Mouse (Mus musculus): ENCODE results near the gene Nhlrc3. TPM values are rescaled to one million over a fixed set of nuclear protein-coding genes. Genes with fewer than 3 reads are reported as not detected.

Nhlrc3 gene
- total RNA-seq, 2 experiments from 2014 or later: 6.7 to 9.0 TPM

DNA sequence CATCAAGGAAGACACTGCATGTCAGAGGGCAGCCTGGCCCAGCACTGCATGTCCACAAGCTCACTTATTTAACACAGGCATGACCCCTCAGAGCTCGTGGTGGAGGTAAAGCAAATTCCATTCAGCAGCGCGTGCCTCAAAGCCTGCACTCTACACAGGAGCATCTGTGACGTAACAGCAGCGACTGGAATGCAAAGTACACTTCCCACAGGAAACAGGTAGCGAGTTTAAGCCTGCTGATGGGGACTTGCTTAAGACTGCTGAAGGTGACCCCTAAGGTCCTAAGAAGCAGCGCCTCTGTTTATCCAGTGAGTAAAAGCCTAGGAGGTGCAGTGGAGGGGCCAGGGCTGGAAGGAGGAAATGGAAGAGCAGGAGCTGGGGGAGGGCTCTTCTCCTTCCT, 8.1 kb downstream of the Nhlrc3 start:
- no peak for DNase-seq (ENCODE audit: extremely low spot score in 1 of 2, low spot score in 1 of 2)

DNA sequence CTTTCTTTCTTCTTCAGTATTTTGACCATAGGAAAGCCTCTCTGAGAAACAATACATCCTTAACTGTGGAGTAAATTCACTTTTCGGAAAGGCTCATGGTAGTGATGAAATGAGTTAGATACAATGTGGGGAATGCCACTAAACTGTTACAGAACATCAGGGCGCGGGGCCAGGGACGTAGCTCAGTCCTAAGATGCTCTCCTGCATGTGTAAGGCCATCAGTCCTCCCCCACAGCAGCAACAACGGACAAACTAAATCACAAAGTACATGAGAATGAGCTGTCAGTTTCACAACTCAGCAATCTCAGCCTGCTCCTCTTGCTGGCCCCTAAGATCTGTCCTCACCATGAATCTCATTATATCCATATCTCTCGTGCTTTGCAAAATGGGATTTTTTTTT, 8.6 kb downstream of the Nhlrc3 start:
- no peak for DNase-seq (ENCODE audit: extremely low spot score in 1 of 2, low spot score in 1 of 2)

DNA sequence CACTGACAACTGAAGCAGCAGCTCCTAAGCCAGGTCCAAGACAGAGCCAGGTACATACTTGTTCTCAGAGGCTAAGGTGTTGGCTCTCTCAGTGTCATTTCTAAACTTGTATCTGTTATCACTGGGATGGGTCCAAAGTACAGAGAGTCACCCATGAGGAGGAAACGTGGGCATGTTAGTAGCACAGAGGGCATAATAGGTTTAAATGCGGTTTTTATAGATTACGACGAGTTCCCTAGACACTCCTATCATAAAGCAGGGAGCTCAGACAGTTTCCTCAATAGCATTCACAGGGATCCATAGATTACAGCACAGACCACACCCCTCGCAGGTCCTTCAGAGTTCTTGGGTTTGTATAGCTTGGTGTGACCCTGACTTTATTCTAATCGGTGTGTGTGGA, 9.1 kb downstream of the Nhlrc3 start:
- DNase-seq (ENCODE audit: extremely low spot score in 1 of 2, low spot score in 1 of 2): no peak

DNA sequence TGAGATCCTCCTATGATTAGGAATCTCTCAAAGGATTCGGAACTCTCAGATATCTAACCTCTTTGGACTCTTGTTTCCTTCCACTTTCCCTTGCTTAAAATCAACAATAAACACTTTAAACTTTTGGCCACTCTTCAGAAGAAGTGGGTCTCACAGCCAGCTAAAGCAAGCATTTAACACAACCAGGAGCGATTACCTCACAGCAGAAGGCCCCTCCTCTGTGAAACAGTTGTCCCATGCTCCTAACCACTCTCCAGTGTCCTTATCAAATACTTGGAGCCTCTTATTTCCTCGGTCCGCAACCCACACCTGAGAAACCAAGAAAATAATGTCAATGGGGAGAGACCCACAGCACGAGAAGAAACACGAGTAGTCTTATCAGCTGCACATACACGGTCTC, 9.8 kb downstream of the Nhlrc3 start:
- no peak for DNase-seq (ENCODE audit: extremely low spot score in 1 of 2, low spot score in 1 of 2)

DNA sequence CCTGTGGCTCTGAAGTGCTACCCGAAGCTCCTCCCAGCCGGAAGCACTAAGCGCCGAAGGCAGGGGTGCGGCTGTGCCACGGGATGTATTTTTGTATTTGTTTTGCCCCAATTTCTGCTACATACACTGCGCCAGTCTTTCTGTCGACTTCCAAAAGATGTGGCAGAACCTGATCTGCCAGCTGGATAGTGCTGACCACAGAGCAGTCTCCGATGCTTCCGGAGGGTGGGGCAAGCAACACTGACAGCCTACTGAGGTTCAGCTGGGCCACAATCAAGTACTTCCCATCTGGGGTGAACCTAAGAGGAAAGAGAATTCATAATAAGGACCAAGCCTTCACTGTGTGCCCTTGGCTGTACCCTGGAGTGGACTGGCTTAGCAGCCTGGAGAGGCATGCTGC, 10.8 kb downstream of the Nhlrc3 start:
- DNase-seq (ENCODE audit: extremely low spot score in 1 of 2, low spot score in 1 of 2): no peak

DNA sequence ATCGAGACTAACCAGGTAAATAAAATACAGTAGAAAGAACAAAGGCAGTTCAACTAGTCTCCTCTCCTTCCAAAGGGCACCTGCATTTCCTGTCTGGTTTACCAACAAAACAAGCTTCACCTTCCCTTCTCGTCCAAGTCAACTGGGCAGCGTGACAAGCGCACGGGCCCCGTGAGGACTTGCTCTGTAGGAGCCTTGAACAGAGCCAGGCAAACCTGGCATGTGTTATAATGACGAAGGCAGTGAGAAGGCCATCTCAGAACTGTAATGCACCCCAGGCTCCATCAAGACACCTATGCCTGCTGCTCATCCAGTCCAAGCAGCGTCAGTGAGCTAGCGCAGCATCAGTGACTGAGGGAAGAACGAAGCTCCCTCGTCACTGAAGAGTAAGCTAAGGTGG, 12.5 kb downstream of the Nhlrc3 start:
- no peak for DNase-seq (ENCODE audit: extremely low spot score in 1 of 2, low spot score in 1 of 2)

DNA sequence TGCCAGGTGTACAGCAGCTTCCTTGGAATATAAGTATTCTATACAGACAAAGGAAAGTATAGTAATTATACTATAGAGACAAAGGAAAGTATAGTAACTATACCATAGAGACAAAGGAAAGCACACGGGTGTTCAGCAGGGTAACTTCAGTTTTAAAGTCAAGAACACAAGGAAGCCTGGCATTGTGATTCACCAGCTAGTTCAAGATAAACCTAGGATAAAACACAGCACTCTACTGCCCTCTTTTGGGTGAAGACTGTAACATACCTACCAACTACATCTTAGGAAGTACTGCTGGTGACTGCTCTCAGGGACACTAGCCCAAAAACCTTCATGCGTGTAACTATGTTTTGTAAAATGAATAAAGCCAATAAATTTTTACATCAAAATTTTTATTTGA, 14.9 kb downstream of the Nhlrc3 start:
- DNase-seq (ENCODE audit: extremely low spot score in 1 of 2, low spot score in 1 of 2): peak in 1 of 2 experiments; percentile 13

DNA sequence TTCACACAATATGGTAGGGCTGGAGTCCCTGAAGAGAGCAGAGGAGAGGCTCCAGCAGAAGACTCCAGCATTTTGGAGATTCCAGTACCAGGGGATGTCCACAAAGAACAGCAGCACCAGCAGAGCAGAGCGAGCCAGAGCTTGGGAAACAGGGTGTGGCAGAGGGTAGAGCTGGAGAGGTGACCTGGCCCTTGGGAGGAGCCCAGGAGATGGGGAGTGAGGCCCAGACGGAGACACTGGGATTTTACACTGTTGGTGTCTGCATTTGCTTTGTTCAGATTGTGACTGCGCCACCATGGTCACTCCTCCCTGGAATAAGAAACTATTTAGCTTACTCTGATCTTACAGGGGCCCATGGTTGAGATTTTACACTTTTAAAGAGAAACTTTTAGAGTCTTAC, 16.3 kb downstream of the Nhlrc3 start:
- no peak for DNase-seq (ENCODE audit: extremely low spot score in 1 of 2, low spot score in 1 of 2)

DNA sequence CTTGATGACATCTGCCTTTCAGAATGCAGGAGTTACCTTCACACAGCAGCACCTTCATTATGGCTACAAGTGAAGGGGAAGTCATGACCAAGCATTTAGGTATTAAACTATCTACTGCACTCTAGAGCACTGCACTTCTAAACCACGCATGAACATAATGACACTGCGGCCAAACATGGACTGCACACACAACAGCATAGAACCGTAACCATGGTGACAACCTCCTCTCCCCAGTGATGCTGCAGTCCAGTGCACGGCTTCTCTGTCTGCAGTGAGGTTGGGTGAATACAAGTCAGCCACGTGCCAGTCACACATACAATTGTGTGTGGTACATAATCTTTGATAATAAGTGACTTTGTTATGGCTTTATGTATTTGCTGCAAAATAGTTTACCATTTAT, 17.6 kb downstream of the Nhlrc3 start:
- no peak for DNase-seq (ENCODE audit: extremely low spot score in 1 of 2, low spot score in 1 of 2)

DNA sequence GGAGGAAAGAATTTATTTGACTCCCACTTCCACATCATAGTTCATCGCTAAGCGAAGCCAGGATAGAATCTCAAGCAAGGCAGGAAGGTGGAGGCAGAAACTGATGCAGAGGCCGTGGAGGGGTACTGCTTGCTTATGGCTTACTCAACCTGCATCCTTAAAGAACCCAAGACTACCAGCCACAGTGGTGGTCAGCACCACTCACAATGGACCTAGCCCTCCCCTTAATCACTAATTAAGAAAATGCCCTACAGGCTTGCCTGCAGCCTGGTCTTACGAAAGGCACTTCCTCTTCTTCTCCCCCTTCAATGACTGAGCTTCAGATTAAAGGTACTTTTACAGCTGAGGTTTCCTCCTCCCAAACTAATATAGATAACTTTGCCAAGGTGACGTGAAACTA, 26.6 kb downstream of the Nhlrc3 start:
- no peak for DNase-seq (ENCODE audit: extremely low spot score in 1 of 2, low spot score in 1 of 2)

DNA sequence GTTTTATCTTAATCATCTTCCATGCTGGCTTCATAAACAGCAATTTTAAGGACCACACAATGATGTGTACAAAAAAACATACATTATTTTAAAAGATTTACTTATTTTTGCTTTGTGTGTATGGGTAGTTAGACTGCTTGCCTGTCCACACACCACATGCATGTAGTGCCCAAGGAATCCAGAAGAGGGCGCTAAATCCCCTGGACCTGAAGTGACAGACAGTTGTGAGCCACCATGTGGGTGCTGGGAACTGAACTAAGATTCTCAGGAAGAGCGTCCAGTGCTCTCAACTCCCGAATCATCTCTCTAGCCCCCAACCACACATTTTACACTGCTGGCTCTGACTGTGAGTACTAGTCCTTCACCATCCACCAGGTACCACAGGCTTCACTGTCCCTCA, 28.5 kb downstream of the Nhlrc3 start:
- DNase-seq (ENCODE audit: extremely low spot score in 1 of 2, low spot score in 1 of 2): no peak

DNA sequence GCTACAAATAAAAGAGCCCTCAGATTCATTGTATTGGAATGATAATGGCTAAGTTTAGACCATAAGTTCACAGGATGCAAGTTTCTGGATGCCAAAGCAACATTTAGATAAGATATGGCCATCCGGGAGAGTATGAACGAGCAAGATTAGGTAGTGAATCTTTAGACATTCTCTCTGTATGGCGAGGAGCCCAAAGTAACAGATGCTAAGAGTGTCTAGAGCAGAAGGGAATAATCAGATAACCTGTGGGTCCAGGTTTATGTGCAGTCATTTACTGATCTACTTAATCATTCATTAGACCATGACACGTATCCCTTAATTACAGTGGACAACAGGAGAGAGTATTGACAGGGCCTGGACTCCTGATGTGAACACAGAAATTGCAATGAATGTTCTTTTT, 39.6 kb downstream of the Nhlrc3 start:
- no peak for DNase-seq (ENCODE audit: extremely low spot score in 1 of 2, low spot score in 1 of 2)

DNA sequence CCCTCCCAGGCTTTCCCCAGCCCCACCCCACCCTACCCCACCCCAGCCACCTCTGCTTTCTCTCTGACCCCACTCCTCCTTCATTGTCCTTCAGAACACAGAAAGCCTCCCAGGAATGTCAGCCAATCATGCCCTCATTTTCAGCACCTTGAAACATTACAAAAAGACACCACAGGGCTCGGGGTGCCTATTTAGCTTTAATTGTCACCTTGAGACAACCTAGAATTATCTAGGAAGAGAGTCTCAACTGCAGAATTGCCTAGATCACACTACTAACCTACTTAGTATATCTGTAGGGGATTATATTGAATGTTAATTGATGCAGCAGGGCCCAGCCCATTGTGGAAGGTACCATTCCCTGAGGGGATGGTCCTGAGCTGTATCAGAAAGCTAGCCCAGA, 40.4 kb downstream of the Nhlrc3 start:
- no peak for DNase-seq (ENCODE audit: extremely low spot score in 1 of 2, low spot score in 1 of 2)

DNA sequence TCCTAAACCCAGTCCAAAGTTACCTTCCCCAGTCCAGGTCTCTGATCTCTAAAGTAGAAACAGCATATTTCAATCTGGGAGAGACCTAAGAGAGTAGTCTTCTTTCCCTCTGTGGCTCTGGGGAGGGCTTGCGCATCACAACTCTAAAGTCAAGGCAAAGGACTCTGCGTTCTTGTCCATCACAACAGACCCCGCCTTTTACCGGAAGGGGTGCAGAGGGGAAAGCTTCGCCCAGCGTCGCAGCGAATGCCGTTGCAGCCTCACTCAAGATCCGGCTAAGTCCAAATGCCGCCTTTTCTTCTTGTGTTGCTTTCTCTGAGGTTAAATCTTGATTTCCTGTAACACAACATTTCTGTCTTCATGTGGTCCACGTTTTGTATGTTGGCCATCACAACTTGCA, 41.5 kb downstream of the Nhlrc3 start:
- no peak for DNase-seq (ENCODE audit: extremely low spot score in 1 of 2, low spot score in 1 of 2)

DNA sequence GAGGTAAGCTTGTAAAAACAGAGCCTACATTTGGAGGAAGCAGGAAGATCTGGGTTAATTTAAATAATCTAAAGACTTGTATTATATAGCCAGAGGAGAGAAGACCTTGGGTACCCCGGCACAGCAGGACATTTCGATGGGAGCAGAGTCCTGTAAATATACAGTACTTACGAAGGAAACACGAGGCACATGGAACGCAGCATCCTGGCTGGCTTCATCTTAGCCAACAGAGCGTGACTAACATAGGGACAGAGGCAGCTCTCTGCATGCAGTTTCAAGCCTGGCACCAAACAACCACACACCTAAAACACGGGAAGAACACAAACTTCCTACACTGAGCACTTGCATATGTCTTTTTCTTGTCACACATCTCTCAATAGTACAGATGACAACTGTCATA, 45.4 kb downstream of the Nhlrc3 start:
- DNase-seq (ENCODE audit: extremely low spot score in 1 of 2, low spot score in 1 of 2): no peak

DNA sequence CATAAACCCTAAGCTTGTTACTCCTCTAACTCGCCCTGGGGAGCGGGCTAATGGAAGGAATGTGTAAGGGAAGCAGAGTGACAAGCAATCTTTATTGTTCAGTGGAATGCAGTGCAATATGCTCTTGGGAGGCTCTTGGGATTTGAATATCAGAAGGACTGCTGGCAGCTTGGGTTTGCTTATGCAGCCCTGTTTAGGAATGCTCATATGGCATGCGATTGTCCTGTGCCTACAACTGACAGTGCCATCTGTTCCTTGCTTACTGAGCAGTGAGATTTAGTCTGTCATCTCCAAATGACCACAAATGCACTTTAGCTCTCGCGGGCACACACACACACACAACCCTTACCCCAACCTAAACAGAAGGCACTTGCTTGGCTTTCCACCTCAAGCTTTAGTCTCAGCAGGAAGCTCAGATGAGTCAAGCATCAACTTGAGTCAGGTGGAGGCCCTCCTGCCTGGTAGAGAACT, 47.1 kb downstream of the Nhlrc3 start:
- no peak for DNase-seq (ENCODE audit: extremely low spot score in 1 of 2, low spot score in 1 of 2)

DNA sequence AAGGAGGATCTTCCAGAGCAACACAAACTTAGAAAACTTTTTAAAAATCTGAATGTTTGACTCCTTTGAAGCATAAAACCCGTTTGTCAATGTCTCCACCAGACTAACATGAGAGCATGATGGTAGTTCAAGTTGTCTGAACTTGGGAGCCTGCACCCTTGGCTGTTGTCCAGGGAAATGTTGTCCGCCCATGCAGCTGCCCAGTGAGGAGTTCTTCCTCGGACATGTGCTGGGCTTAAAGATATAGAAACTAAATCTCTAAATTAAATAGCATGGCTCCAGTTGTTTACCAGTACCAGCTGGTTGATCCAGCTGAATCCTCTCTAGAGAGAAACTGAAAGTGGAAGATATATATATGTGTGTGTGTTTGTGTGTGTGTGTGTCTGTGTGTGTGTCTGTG, 49.2 kb downstream of the Nhlrc3 start:
- DNase-seq (ENCODE audit: extremely low spot score in 1 of 2, low spot score in 1 of 2): no peak

DNA sequence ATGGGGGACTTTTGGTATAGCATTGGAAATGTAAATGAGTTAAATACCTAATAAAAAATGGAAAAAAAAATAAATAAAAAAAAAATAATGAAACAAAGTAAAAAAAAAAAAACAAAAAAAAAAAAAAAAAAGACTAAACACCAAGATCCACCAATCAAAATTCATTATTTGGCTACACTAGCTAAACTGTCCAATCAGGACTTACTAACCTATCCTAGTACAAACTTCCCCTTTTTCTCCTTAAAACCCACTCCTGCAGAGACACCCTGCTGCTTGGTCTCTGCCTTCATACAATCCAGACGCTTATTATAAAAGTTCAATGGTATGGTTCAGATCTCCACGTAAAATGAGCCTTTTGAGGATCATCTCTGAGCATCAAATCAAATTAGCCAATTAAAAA, 49.7 kb downstream of the Nhlrc3 start:
- no peak for DNase-seq (ENCODE audit: extremely low spot score in 1 of 2, low spot score in 1 of 2)

DNA sequence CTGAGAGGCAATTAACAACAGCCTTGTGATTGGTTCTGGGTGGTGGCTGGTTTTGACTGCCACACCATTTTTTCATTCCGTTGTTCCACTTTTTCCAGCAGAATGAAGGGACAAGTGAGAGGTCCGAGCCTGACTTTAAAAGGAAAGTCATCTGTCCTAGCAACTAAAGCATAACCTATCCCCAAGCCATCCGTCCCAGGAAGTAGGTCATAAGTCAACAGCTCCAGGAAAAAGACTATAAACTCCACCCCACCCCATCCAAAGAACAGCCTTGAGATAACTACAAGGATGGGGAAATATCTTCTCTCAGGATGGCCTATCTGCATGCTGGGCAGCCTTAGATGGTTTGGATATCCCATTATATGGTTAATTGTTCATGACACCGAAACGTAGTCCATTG, 50.9 kb downstream of the Nhlrc3 start:
- no peak for DNase-seq (ENCODE audit: extremely low spot score in 1 of 2, low spot score in 1 of 2)

DNA sequence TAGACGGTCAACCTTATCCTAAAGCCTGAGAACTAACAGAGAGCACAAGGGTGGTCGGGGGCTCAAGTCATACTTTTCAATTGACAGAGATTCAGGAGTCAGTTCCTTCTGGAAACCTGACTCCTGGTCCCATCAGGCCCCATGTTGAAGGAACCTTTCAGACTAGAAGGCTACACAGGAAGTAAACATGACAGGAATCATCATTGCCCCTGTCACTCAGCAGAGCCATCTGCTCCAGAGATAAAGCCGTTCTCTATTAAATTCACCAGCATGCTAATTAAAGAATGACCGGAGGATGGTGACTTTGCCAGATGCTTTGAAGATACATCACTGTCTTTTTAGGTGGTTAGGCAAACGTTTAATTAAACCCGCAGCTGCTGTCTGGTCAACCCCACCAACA, 53.1 kb downstream of the Nhlrc3 start:
- DNase-seq (ENCODE audit: extremely low spot score in 1 of 2, low spot score in 1 of 2): no peak

DNA sequence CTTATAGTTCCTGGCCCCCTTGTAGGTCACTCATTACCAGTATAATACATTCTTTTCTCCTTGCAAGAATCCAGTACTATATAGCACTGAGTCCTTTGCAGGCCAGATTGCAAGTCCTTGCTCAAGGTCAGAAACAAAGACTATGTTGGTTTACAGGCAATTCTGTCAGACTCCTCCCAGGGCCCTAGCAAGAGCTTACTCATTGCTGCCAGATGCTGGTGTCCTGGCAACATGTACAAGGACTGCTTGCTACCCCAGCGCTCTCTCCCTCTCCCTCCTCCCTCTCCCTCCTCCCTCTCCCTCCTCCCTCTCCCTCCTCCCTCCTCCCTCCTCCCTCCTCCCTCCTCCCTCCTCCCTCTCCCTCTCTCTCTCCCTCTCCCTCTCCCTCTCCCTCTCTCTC, 56.0 kb downstream of the Nhlrc3 start:
- no peak for DNase-seq (ENCODE audit: extremely low spot score in 1 of 2, low spot score in 1 of 2)
